Mouse (Mus musculus) bone marrow, adult 2 months (tissue): ENCODE measurements around the gene Tmem203. TPM values are rescaled to one million over a fixed set of nuclear protein-coding genes. Genes with fewer than 3 reads are reported as not detected.
"Not testable (repeated sequence)": the region's sequence is repeated elsewhere in the genome, so short reads cannot be mapped to it uniquely, and the experiment has no call there.

Experiments used
- H3K27ac ChIP-seq: fragments of 200-500 bp; 2 replicates; pipeline ENCODE4 v1.5.1; 2012; ENCODE audit warnings: low read depth, mild to moderate bottlenecking, control low read depth, inconsistent platforms, low read length; ENCODE audit not compliant: control insufficient read depth, poor library complexity, insufficient read depth
- H3K4me1 ChIP-seq: fragments of 200-500 bp; 2 replicates; pipeline ENCODE4 v1.6.1; 2011; ENCODE audit warnings: low read length; ENCODE audit not compliant: control insufficient read depth, insufficient read depth
- H3K4me3 ChIP-seq: fragments of 200-500 bp; replicated peaks from 2 replicates; pipeline ENCODE3; 2011; ENCODE audit warnings: mild to moderate bottlenecking, low read depth, low read length, control low read depth; ENCODE audit not compliant: control insufficient read depth
- CTCF ChIP-seq: fragments of 200-500 bp; IDR thresholded peaks from 2 replicates; pipeline ENCODE4 v1.5.1; 2011; ENCODE audit warnings: low read length, control low read depth; ENCODE audit not compliant: control insufficient read depth, insufficient read depth
- POLR2A ChIP-seq: fragments of 200-500 bp; IDR thresholded peaks from 2 replicates; pipeline ENCODE4 v1.6.1; 2011; ENCODE audit warnings: low read depth, mild to moderate bottlenecking, control low read depth, low read length, borderline replicate concordance; ENCODE audit not compliant: control insufficient read depth
- WGBS: fragments of 180-500 bp; shearing (Covaris S2); methylation state at CpG from one replicate; pipeline ENCODE4 v1.1.7; 2018; 5-methylcytosine and 5-hydroxymethylcytosine counted together
- polyA plus RNA-seq: library from polyadenylated mRNA; stranded (reverse); fragments of >200 nt; gene quantifications from 2 replicates; pipeline ENCODE4 v1.2.4, GENCODE M21; 2011; ENCODE audit warnings: low replicate concordance; ENCODE audit not compliant: missing spikeins, insufficient read depth, insufficient read length

Gene Tmem203
- polyA plus RNA-seq, 1 experiment = 15.6 TPM

GRCm38 (mm10) chr2:25246183-25247072, 8.8 kb upstream of the Tmem203 start, which contains the start of gene AL732309.1:
TSS of gene AL732309.1 (minus strand) at chr2:25246863.
- Histone ChIP-seq H3K27ac (no peak within 1 kb of the TSS), H3K4me3 (no peak within 1 kb of the TSS), H3K4me1 (no peaks in the 10 kb centered on the region; the same call in 1 of the 2 replicates)
- WGBS = 86% methylated on average over 10 of the region's 10 CpGs
- TF ChIP-seq CTCF = no peak
- TF ChIP-seq POLR2A = no peak

GRCm38 (mm10) chr2:25252331-25252730, 2.9 kb upstream of the Tmem203 start:
- Histone ChIP-seq H3K4me1 (no peaks in the 10 kb centered on the region), H3K4me3 (no peak overlapping the region), H3K27ac (no peak overlapping the region)
- TF ChIP-seq CTCF (peak; percentile 45; the same call in 1 of the 2 replicates), POLR2A (no peak)
- 85% methylated on average over 1 of the region's 1 CpGs for WGBS

DNA sequence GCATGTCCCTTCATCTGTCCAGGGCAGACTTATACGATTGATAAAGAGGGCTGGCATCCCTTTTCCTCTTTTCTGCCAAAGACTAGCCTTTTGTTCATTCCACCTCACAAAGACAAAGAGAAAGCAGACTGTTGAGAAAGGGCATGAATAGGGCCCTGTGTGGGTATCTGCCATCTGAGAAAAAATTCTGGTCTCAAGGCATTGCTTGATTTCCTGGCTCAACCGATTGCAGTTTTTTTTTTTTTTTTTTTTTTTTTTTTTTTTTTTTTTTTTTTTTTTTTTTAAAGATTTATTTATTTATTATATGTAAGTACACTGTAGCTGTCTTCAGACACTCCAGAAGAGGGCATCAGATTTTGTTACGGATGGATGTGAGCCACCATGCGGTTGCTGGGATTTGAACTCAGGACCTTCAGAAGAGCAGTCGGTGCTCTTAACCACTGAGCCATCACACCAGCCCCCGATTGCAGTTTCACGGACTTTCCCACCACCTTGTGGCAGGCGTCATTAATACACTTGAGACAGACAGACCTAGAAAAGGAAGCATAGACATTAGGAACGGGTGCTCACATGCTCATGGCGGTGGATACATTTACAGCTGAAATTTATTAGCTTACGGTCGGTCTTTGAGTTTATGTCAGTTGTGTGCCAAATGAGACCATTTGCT, 1.3 kb downstream of the Tmem203 start:
- H3K27ac ChIP-seq, H3K4me1 ChIP-seq: not testable (repeated sequence)
- WGBS = 21% methylated on average over 12 of the region's 12 CpGs
- peak overlapping the region; percentile 4 for H3K4me3 ChIP-seq
- TF ChIP-seq CTCF = 0 out of 2 replicates have a peak, but pooled peaks have one; percentile 27

GRCm38 (mm10) chr2:25257250-25257649, 2.0 kb downstream of the Tmem203 start:
- H3K27ac ChIP-seq, H3K4me1 ChIP-seq, H3K4me3 ChIP-seq: not testable (repeated sequence)
- 77% methylated on average over 5 of the region's 5 CpGs for WGBS

DNA sequence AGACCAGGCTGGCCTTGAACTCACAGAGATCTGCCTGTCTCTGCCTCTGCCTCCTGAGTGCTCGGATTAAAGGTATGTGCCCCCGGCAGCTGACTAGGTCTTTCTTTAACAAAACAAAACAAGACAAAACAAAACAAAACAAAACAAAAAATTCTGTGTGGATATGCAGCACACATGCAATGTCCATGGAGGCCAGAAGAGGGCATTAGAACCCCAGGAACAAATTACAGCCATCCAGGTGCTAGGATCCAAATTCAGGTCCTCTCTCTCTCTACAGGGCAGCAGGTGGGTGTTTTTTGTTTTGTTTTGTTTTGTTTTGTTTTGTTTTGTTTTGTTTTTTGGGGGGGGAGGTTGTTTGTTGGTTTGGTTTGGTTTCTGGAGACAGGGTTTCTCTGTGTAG, 3.6 kb downstream of the Tmem203 start:
- Histone ChIP-seq H3K27ac (no peak overlapping the region), H3K4me3 (no peak overlapping the region), H3K4me1 (no peaks in the 10 kb centered on the region)
- no peak for TF ChIP-seq POLR2A
- 0 out of 2 replicates have a peak, but pooled peaks have one; percentile 10 for TF ChIP-seq CTCF
- WGBS = 58% methylated on average over 2 of the region's 2 CpGs

- Histone ChIP-seq H3K27ac (peak overlapping the region; percentile 1; the same call in 1 of the 2 replicates), H3K4me1 (peaks cover 2% of the 10 kb centered on the region), H3K4me3 (peak overlapping the region; percentile 53)
- TF ChIP-seq POLR2A (no peak), CTCF (no peak)
- 47% methylated on average over 12 of the region's 12 CpGs for WGBS
Observed at GRCm38 (mm10) chr2:25261870-25262269, 6.6 kb downstream of the Tmem203 start.

DNA sequence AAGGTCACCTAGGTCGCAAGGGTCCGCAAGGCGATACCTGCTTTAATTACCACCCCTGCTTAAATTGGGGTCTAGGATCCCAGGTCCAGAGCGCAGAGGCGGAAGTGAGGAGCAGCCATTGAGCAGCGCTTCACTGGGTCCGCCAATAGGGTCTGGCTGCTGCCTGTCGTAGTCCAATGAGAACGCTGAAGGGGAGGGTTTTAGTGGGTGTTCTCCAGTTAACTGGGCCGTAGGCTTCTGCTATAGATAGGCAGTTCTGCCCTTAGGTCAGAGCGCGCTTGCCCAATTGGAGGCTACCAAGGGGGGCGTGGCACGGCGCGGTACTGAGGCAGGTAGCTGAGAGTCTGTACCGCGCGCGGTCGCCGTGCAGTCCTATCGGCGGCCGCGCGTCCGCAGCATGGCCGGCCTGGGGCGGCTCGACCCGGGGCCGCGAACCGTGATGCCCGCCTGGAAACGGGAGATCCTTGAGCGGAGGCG, 7.1 kb downstream of the Tmem203 start, which contains the start of gene Tprn:
Gene Tprn, plus strand, starts transcription at position 328 of the 477 bp plus-strand sequence.
- WGBS = under 1% methylated on average over 39 of the region's 39 CpGs
- Histone ChIP-seq H3K4me3 (peak within 1 kb of the TSS; percentile 81), H3K4me1 (peaks cover 2% of the 10 kb centered on the region), H3K27ac (peak within 1 kb of the TSS; percentile 77)
- TF ChIP-seq CTCF (no peak), POLR2A (peak; percentile 81; the same call in 1 of the 2 replicates)

DNA sequence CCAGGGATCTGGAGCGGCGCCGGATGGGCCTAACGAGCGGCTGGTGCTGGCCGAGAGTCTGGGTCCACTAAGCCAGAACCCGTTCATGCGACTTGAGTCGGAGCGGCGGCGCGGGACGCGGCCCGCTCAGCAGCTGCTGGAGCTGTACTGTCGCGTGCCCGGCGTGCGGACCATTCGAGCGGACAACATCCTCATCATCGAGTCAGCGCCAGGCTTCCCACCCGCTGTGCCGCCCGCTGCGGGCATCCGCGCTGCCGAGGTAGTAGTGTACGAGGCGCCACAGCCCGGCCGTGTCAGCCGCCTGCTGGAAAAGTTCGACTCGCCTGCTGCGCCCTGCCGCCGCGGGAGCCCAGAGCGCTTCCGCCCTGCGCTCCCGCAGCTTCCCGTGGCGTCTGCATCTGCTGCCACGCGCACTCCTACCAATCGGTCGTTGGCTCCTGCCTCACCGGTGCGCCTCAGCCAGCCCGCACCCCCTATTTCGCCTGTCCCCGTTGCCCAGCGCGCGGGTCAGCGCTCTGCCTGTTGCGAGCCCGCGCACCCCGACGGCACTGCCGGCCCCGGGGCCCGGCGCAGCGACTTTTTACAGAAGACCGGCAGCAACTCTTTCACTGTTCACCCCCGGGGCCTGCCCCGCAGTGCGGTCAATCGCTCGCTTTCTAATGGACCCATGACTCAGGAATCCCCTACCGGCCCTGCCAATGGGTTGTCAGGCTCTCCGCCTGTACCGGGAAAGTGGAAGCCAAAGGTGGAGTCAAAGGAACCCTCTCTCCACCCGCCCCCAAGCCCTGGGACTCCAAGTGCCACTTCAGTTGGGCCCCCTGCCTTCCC, 7.8 kb downstream of the Tmem203 start:
- TF ChIP-seq CTCF (no peak), POLR2A (peak; percentile 37; the same call in 1 of the 2 replicates)
- WGBS = under 1% methylated on average over 82 of the region's 82 CpGs
- Histone ChIP-seq H3K4me1 (peaks cover 2% of the 10 kb centered on the region), H3K27ac (peak overlapping the region; percentile 77), H3K4me3 (peak overlapping the region; percentile 81)
